Mouse (Mus musculus) forebrain, embryonic 16.5 days (tissue): ENCODE data around the gene Cdc14a. TPM values are rescaled to one million over a fixed set of nuclear protein-coding genes. Genes with fewer than 3 reads are reported as not detected.

Source experiments
- ATAC-seq: fragments of 200-750 bp; cut with Nextera tagmentation; 2 replicates; pipeline ENCODE4 v1.8.0; 2017; ENCODE audit warnings: mild to moderate bottlenecking, moderate library complexity
- H3K27ac ChIP-seq: fragments of 300-500 bp; sonication (generic); 2 replicates; pipeline ENCODE4 v1.5.1; 2014; ENCODE audit warnings: low read length, control low read depth
- H3K27me3 ChIP-seq: fragments of 300-500 bp; sonication (generic); replicated peaks from 2 replicates; pipeline ENCODE4 v1.6.1; 2014; ENCODE audit warnings: low read length; ENCODE audit not compliant: control insufficient read depth, insufficient read depth
- H3K36me3 ChIP-seq: fragments of 300-500 bp; sonication (generic); 2 replicates; pipeline ENCODE4 v1.6.1; 2014; ENCODE audit not compliant: control insufficient read depth, insufficient read depth
- H3K4me1 ChIP-seq: fragments of 300-500 bp; sonication (generic); replicated peaks from 2 replicates; pipeline ENCODE4 v1.6.1; 2014; ENCODE audit warnings: low read length; ENCODE audit not compliant: control insufficient read depth, insufficient read depth
- H3K4me2 ChIP-seq: fragments of 300-500 bp; sonication (generic); 2 replicates; pipeline ENCODE4 v1.6.1; 2014; ENCODE audit warnings: mild to moderate bottlenecking, low read length, control low read depth
- H3K4me3 ChIP-seq: fragments of 300-500 bp; sonication (generic); replicated peaks from 2 replicates; pipeline ENCODE4 v1.5.1; 2014; ENCODE audit warnings: mild to moderate bottlenecking, low read length, control low read depth
- H3K9ac ChIP-seq: fragments of 300-500 bp; sonication (generic); replicated peaks from 2 replicates; pipeline ENCODE4 v1.6.1; 2014; ENCODE audit warnings: low read depth, low read length, control low read depth
- H3K9me3 ChIP-seq: fragments of 300-500 bp; sonication (generic); 2 replicates; pipeline ENCODE4 v1.6.1; 2016; ENCODE audit warnings: low read length; ENCODE audit not compliant: control insufficient read depth
- WGBS: fragments of 180-500 bp; shearing (Covaris S2); extraction: QIAGEN DNeasy Blood & Tissue Kit; methylation state at CpG from one replicate; pipeline ENCODE4 v1.1.7; 2014; 5-methylcytosine and 5-hydroxymethylcytosine counted together
- polyA plus RNA-seq: library from polyadenylated mRNA; unstranded; fragments of >200 nt; fragmentation: Nextera tagmentation; extraction: Ambion mirVana; gene quantifications from 2 replicates; pipeline ENCODE4 v1.2.1, GENCODE M21; 2015

The Cdc14a gene
- polyA plus RNA-seq, 1 experiment from 2014 or later: 7.7 TPM

- Histone ChIP-seq H3K4me2 (no peak overlapping the region), H3K9me3 (no peaks in the 10 kb centered on the region), H3K4me3 (no peak overlapping the region), H3K36me3 (no peaks in the 10 kb centered on the region), H3K27ac (no peak overlapping the region), H3K27me3 (no peaks in the 10 kb centered on the region), H3K9ac (no peak overlapping the region), H3K4me1 (no peaks in the 10 kb centered on the region)
- ATAC-seq: no peak
- WGBS: 69% methylated on average over 11 of the region's 11 CpGs
These were observed 35.0 kb downstream of the Cdc14a start for GRCm38 (mm10) chr3:116388808-116389207.

GRCm38 (mm10) chr3:116386886-116387285 is 36.9 kb downstream of the Cdc14a start:
- Histone ChIP-seq H3K9ac (no peak overlapping the region), H3K4me1 (no peaks in the 10 kb centered on the region), H3K36me3 (no peaks in the 10 kb centered on the region), H3K4me2 (no peak overlapping the region), H3K27me3 (no peaks in the 10 kb centered on the region), H3K9me3 (no peaks in the 10 kb centered on the region), H3K4me3 (no peak overlapping the region), H3K27ac (no peak overlapping the region)
- no peak for ATAC-seq

GRCm38 (mm10) chr3:116386342-116386741 is 37.5 kb downstream of the Cdc14a start:
- H3K27ac ChIP-seq: no peak overlapping the region
- 91% methylated on average over 6 of the region's 6 CpGs for WGBS
- no peaks in the 10 kb centered on the region for H3K9me3 ChIP-seq
- no peaks in the 10 kb centered on the region for H3K27me3 ChIP-seq
- no peak for ATAC-seq
- no peak overlapping the region for H3K4me3 ChIP-seq
- no peaks in the 10 kb centered on the region for H3K4me1 ChIP-seq
- no peak overlapping the region for H3K4me2 ChIP-seq
- H3K36me3 ChIP-seq: no peaks in the 10 kb centered on the region
- no peak overlapping the region for H3K9ac ChIP-seq

- Histone ChIP-seq H3K4me3 (no peak overlapping the region), H3K4me1 (no peaks in the 10 kb centered on the region), H3K27me3 (no peaks in the 10 kb centered on the region), H3K27ac (no peak overlapping the region), H3K9me3 (no peaks in the 10 kb centered on the region), H3K9ac (no peak overlapping the region), H3K36me3 (no peaks in the 10 kb centered on the region), H3K4me2 (no peak overlapping the region)
- no peak for ATAC-seq
- WGBS: 81% methylated on average over 7 of the region's 7 CpGs
These were observed 39.5 kb downstream of the Cdc14a start for GRCm38 (mm10) chr3:116384319-116384718.

GRCm38 (mm10) chr3:116380319-116380718 is 43.5 kb downstream of the Cdc14a start:
- H3K27ac ChIP-seq: no peak overlapping the region
- 53% methylated on average over 9 of the region's 9 CpGs for WGBS
- H3K9ac ChIP-seq: no peak overlapping the region
- H3K9me3 ChIP-seq: no peaks in the 10 kb centered on the region
- no peaks in the 10 kb centered on the region for H3K27me3 ChIP-seq
- no peak for ATAC-seq
- H3K4me1 ChIP-seq: no peaks in the 10 kb centered on the region
- H3K36me3 ChIP-seq: no peaks in the 10 kb centered on the region
- no peak overlapping the region for H3K4me2 ChIP-seq
- H3K4me3 ChIP-seq: no peak overlapping the region

GRCm38 (mm10) chr3:116375442-116375841 is 48.4 kb downstream of the Cdc14a start:
- Histone ChIP-seq H3K27me3 (no peaks in the 10 kb centered on the region), H3K36me3 (no peaks in the 10 kb centered on the region), H3K4me2 (no peak overlapping the region), H3K9ac (no peak overlapping the region), H3K9me3 (no peaks in the 10 kb centered on the region), H3K4me3 (no peak overlapping the region), H3K4me1 (no peaks in the 10 kb centered on the region), H3K27ac (no peak overlapping the region)
- no peak for ATAC-seq
- 83% methylated on average over 2 of the region's 2 CpGs for WGBS

GRCm38 (mm10) chr3:116374486-116374885 is 49.3 kb downstream of the Cdc14a start:
- Histone ChIP-seq H3K4me2 (no peak overlapping the region), H3K27me3 (no peaks in the 10 kb centered on the region), H3K36me3 (no peaks in the 10 kb centered on the region), H3K9me3 (no peaks in the 10 kb centered on the region), H3K9ac (no peak overlapping the region), H3K27ac (no peak overlapping the region), H3K4me1 (no peaks in the 10 kb centered on the region), H3K4me3 (no peak overlapping the region)
- no peak for ATAC-seq
- WGBS: 94% methylated on average over 5 of the region's 5 CpGs

GRCm38 (mm10) chr3:116373196-116373595 is 50.6 kb downstream of the Cdc14a start:
- H3K4me2 ChIP-seq: no peak overlapping the region
- no peak overlapping the region for H3K9ac ChIP-seq
- no peak for ATAC-seq
- H3K27me3 ChIP-seq: no peaks in the 10 kb centered on the region
- 47% methylated on average over 6 of the region's 6 CpGs for whole genome bisulfite sequencing
- no peaks in the 10 kb centered on the region for H3K36me3 ChIP-seq
- H3K27ac ChIP-seq: no peak overlapping the region
- peaks cover 2% of the 10 kb centered on the region; the same call in 1 of the 2 replicates for H3K4me1 ChIP-seq
- H3K9me3 ChIP-seq: no peaks in the 10 kb centered on the region
- H3K4me3 ChIP-seq: no peak overlapping the region

GRCm38 (mm10) chr3:116368868-116369437 is 54.9 kb downstream of the Cdc14a start:
- H3K4me2 ChIP-seq: no peak overlapping the region
- no peak overlapping the region for H3K27ac ChIP-seq
- H3K9ac ChIP-seq: no peak overlapping the region
- H3K4me3 ChIP-seq: no peak overlapping the region
- no peaks in the 10 kb centered on the region for H3K36me3 ChIP-seq
- 11% methylated on average over 4 of the region's 4 CpGs for WGBS
- no peak for ATAC-seq
- no peaks in the 10 kb centered on the region for H3K27me3 ChIP-seq
- no peaks in the 10 kb centered on the region for H3K9me3 ChIP-seq
- H3K4me1 ChIP-seq: peaks cover 2% of the 10 kb centered on the region; the same call in 1 of the 2 replicates

- Histone ChIP-seq H3K4me3 (no peak overlapping the region), H3K4me1 (peaks cover 2% of the 10 kb centered on the region; the same call in 1 of the 2 replicates), H3K4me2 (no peak overlapping the region), H3K9me3 (no peaks in the 10 kb centered on the region), H3K36me3 (no peaks in the 10 kb centered on the region), H3K9ac (no peak overlapping the region), H3K27me3 (no peaks in the 10 kb centered on the region), H3K27ac (no peak overlapping the region)
- 63% methylated on average over 2 of the region's 2 CpGs for WGBS
- ATAC-seq: no peak
These were observed 57.7 kb downstream of the Cdc14a start for GRCm38 (mm10) chr3:116366125-116366524.
